Mouse (Mus musculus): ENCODE results near the gene Fgfr2. TPM values are rescaled to one million over a fixed set of nuclear protein-coding genes. Genes with fewer than 3 reads are reported as not detected.
"Not testable (repeated sequence)": the region's sequence is repeated elsewhere in the genome, so short reads cannot be mapped to it uniquely, and the experiment has no call there.

Gene Fgfr2
- polyA plus RNA-seq, 1 experiment from 2014 or later: 34.1 TPM

GRCm38 (mm10) chr7:130621068-130621467 is 2502.1 kb downstream of the Fgfr2 start:
- no peak overlapping the region for H3K9ac ChIP-seq
- H3K36me3 ChIP-seq: no peaks in the 10 kb centered on the region
- H3K27ac ChIP-seq (ENCODE audit: poor library complexity, severe bottlenecking): no peak overlapping the region
- no peaks in the 10 kb centered on the region for H3K9me3 ChIP-seq (replicated peaks)
- no peak for ATAC-seq (ENCODE audit: insufficient number of reproducible peaks, low FRiP score)
- H3K4me2 ChIP-seq: no peak overlapping the region
- WGBS: 92% methylated on average over 2 of the region's 2 CpGs
- H3K4me1 ChIP-seq (replicated peaks): peaks cover 18% of the 10 kb centered on the region
- H3K4me3 ChIP-seq: no peak overlapping the region
- peaks cover 9% of the 10 kb centered on the region for H3K27me3 ChIP-seq (replicated peaks)

DNA sequence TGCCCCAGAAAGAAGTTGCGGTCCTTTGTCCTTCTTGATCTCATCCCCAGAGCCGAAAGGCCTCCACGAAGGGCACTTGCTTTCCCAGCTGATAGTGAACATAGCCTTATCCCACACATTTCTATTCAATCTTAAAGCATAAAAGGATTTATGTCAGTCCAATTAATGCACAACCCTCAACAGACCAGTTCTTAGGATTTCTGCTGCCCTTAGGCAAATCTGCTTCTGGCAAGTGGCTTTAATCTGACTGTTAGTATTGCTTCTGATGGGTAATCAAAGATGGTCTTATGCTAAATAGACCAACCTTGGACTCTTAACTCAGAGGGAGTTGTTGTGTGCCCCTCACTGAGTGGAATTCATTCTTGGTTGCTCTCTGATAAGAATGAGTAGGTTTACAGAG is 2505.6 kb downstream of the Fgfr2 start:
- Histone ChIP-seq H3K27me3 (replicated peaks) (no peaks in the 10 kb centered on the region), H3K4me2 (no peak overlapping the region), H3K9ac (no peak overlapping the region), H3K9me3 (replicated peaks) (no peaks in the 10 kb centered on the region), H3K27ac (ENCODE audit: poor library complexity, severe bottlenecking) (no peak overlapping the region), H3K4me3 (no peak overlapping the region), H3K4me1 (replicated peaks) (peaks cover 22% of the 10 kb centered on the region), H3K36me3 (no peaks in the 10 kb centered on the region)
- no peak for ATAC-seq (ENCODE audit: insufficient number of reproducible peaks, low FRiP score)
- WGBS: 87% methylated on average over 3 of the region's 3 CpGs

GRCm38 (mm10) chr7:130613973-130614372 is 2509.2 kb downstream of the Fgfr2 start:
- Histone ChIP-seq H3K9ac (no peak overlapping the region), H3K4me2 (no peak overlapping the region), H3K27ac (ENCODE audit: poor library complexity, severe bottlenecking) (no peak overlapping the region), H3K4me1 (replicated peaks) (peaks cover 12% of the 10 kb centered on the region; the same call in 1 of the 2 replicates), H3K4me3 (no peak overlapping the region), H3K9me3 (replicated peaks) (no peaks in the 10 kb centered on the region), H3K27me3 (replicated peaks) (no peaks in the 10 kb centered on the region), H3K36me3 (no peaks in the 10 kb centered on the region)
- 48% methylated on average over 4 of the region's 4 CpGs for WGBS
- no peak for ATAC-seq (ENCODE audit: insufficient number of reproducible peaks, low FRiP score)

GRCm38 (mm10) chr7:130606958-130607357 is 2516.2 kb downstream of the Fgfr2 start:
- no peaks in the 10 kb centered on the region for H3K27me3 ChIP-seq (replicated peaks)
- H3K27ac ChIP-seq (ENCODE audit: poor library complexity, severe bottlenecking): no peak overlapping the region
- no peak overlapping the region for H3K9ac ChIP-seq
- ATAC-seq (ENCODE audit: insufficient number of reproducible peaks, low FRiP score): no peak
- H3K9me3 ChIP-seq (replicated peaks): no peaks in the 10 kb centered on the region
- H3K36me3 ChIP-seq: no peaks in the 10 kb centered on the region
- H3K4me3 ChIP-seq: no peak overlapping the region
- no peaks in the 10 kb centered on the region for H3K4me1 ChIP-seq (replicated peaks)
- H3K4me2 ChIP-seq: no peak overlapping the region
- 84% methylated on average over 4 of the region's 4 CpGs for WGBS

DNA sequence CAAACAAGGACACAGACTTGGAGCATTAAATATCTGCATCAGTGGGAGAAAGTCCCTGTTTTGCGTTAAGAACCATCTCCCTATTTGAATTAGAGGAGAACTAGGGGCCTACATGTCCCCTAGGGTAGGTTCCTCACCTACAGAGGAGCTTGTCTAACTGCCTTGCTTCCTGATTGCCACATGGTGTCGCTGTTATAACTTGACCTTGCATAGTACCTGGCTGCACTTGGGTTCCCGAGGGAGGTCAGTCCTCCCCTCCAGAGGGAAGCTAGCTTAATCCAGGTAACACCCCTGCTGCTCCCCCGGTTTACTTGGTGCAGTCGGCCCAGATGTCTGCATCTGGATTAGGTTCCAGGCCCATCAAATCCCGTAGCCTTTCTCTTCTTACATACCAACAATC is 2518.0 kb downstream of the Fgfr2 start:
- no peak for ATAC-seq (ENCODE audit: insufficient number of reproducible peaks, low FRiP score)
- WGBS: 19% methylated on average over 6 of the region's 6 CpGs

DNA sequence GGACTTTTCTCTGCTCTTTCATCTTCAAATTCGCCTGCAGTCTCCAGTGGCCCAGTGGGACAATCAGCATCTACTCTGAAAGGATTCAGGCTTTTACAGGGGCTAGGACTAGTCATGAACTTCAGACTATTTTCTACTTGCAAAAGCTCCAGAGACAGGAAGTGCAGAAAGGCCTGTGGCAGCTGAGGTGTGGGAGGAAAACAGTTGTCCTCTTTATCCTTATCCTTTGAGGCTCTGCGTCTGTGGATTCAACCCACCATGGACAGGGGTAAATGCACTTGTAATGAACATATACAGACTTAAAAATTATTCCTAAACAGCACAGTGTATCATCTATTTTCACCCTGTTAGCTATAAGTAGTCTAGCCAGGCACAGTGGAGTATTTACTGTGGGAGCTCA is 2518.8 kb downstream of the Fgfr2 start:
- ATAC-seq (ENCODE audit: insufficient number of reproducible peaks, low FRiP score): no peak

More for the DNA sequence above, 2518.0 kb downstream of the Fgfr2 start:
- Histone ChIP-seq H3K36me3 (no peaks in the 10 kb centered on the region), H3K4me3 (no peak overlapping the region), H3K4me2 (no peak overlapping the region), H3K9ac (no peak overlapping the region), H3K27ac (ENCODE audit: poor library complexity, severe bottlenecking) (no peak overlapping the region), H3K9me3 (replicated peaks) (no peaks in the 10 kb centered on the region), H3K4me1 (replicated peaks) (no peaks in the 10 kb centered on the region), H3K27me3 (replicated peaks) (no peaks in the 10 kb centered on the region)

DNA sequence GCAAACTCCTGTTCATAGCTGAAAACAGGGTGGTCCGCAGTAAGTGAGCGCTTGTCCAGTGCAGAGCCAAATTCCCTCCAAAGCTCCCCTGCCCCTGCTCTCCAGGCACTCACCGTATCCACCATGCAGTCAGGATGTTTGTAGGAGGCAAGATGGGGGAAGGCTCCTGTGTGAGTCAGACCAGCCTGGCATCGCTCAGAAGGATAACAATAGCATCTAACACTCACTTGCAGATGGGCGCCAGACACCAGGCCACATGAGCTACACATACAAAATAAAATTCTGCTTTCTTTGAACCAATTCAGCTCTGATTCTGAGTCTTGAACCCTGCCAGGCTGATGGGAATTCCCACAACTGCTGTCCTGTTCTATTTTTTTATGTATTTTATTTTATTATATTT is 2519.6 kb downstream of the Fgfr2 start:
- Histone ChIP-seq H3K9ac (no peak overlapping the region), H3K4me1 (replicated peaks) (no peaks in the 10 kb centered on the region), H3K4me3 (no peak overlapping the region), H3K36me3 (no peaks in the 10 kb centered on the region), H3K27me3 (replicated peaks) (no peaks in the 10 kb centered on the region), H3K9me3 (replicated peaks) (no peaks in the 10 kb centered on the region), H3K27ac (ENCODE audit: poor library complexity, severe bottlenecking) (no peak overlapping the region), H3K4me2 (no peak overlapping the region)
- ATAC-seq (ENCODE audit: insufficient number of reproducible peaks, low FRiP score): no peak
- 71% methylated on average over 5 of the region's 5 CpGs for WGBS

More for the DNA sequence above, 2518.8 kb downstream of the Fgfr2 start:
- Histone ChIP-seq H3K4me3 (no peak overlapping the region), H3K36me3 (no peaks in the 10 kb centered on the region), H3K9ac (no peak overlapping the region), H3K27ac (ENCODE audit: poor library complexity, severe bottlenecking) (no peak overlapping the region), H3K9me3 (replicated peaks) (no peaks in the 10 kb centered on the region), H3K4me2 (no peak overlapping the region), H3K27me3 (replicated peaks) (no peaks in the 10 kb centered on the region), H3K4me1 (replicated peaks) (no peaks in the 10 kb centered on the region)
- 47% methylated on average over 2 of the region's 2 CpGs for WGBS

- Histone ChIP-seq H3K36me3 (no peaks in the 10 kb centered on the region), H3K27me3 (replicated peaks) (no peaks in the 10 kb centered on the region), H3K4me1 (replicated peaks) (no peaks in the 10 kb centered on the region), H3K27ac (ENCODE audit: poor library complexity, severe bottlenecking) (no peak overlapping the region), H3K4me2 (no peak overlapping the region), H3K9ac (no peak overlapping the region), H3K9me3 (replicated peaks) (no peaks in the 10 kb centered on the region), H3K4me3 (no peak overlapping the region)
- 77% methylated on average over 1 of the region's 1 CpGs for WGBS
- no peak for ATAC-seq (ENCODE audit: insufficient number of reproducible peaks, low FRiP score)
These were observed 2520.3 kb downstream of the Fgfr2 start for GRCm38 (mm10) chr7:130602804-130603203.

- 78% methylated on average over 2 of the region's 2 CpGs for WGBS
- Histone ChIP-seq H3K27me3 (replicated peaks) (no peaks in the 10 kb centered on the region), H3K4me1 (replicated peaks) (peaks cover 5% of the 10 kb centered on the region; the same call in 1 of the 2 replicates), H3K4me2 (no peak overlapping the region), H3K9me3 (replicated peaks) (no peaks in the 10 kb centered on the region), H3K9ac (no peak overlapping the region), H3K27ac (ENCODE audit: poor library complexity, severe bottlenecking) (no peak overlapping the region), H3K4me3 (no peak overlapping the region), H3K36me3 (no peaks in the 10 kb centered on the region)
- no peak for ATAC-seq (ENCODE audit: insufficient number of reproducible peaks, low FRiP score)
These were observed 2522.6 kb downstream of the Fgfr2 start for GRCm38 (mm10) chr7:130600546-130600945.

DNA sequence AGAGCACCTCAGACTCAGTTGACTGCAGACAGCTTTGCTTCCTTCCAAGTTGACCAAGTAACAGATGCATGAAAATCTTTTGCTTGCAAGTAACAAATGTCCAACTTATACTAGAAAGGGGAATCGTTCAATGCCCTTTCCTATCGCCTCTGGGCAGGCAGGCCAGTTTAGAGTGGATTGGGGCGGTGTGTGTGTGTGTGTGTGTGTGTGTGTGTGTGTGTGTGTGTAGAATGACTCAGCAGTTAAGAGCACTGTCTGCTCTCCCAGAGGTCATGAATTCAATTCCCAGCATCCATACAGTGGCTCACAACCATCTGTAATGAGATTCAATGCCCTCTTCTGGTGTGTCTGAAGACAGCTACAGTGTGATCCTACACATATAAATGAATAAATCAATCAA is 2523.1 kb downstream of the Fgfr2 start:
- H3K27ac ChIP-seq (ENCODE audit: poor library complexity, severe bottlenecking): no peak overlapping the region
- H3K27me3 ChIP-seq (replicated peaks): no peaks in the 10 kb centered on the region
- peaks cover 5% of the 10 kb centered on the region; the same call in 1 of the 2 replicates for H3K4me1 ChIP-seq (replicated peaks)
- H3K9ac ChIP-seq: no peak overlapping the region
- H3K4me3 ChIP-seq: no peak overlapping the region
- 82% methylated on average over 3 of the region's 3 CpGs for WGBS
- H3K4me2 ChIP-seq: no peak overlapping the region
- H3K36me3 ChIP-seq: no peaks in the 10 kb centered on the region
- no peaks in the 10 kb centered on the region for H3K9me3 ChIP-seq (replicated peaks)
- no peak for ATAC-seq (ENCODE audit: insufficient number of reproducible peaks, low FRiP score)

GRCm38 (mm10) chr7:130597546-130597945 is 2525.6 kb downstream of the Fgfr2 start:
- H3K36me3 ChIP-seq: no peaks in the 10 kb centered on the region
- no peaks in the 10 kb centered on the region for H3K27me3 ChIP-seq (replicated peaks)
- 55% methylated on average over 6 of the region's 6 CpGs for WGBS
- H3K4me3 ChIP-seq: no peak overlapping the region
- no peaks in the 10 kb centered on the region for H3K9me3 ChIP-seq (replicated peaks)
- H3K4me2 ChIP-seq: no peak overlapping the region
- H3K9ac ChIP-seq: no peak overlapping the region
- peaks cover 5% of the 10 kb centered on the region; the same call in 1 of the 2 replicates for H3K4me1 ChIP-seq (replicated peaks)
- no peak for ATAC-seq (ENCODE audit: insufficient number of reproducible peaks, low FRiP score)
- no peak overlapping the region for H3K27ac ChIP-seq (ENCODE audit: poor library complexity, severe bottlenecking)

GRCm38 (mm10) chr7:130596079-130596855 is 2526.9 kb downstream of the Fgfr2 start:
- not testable (repeated sequence) for ATAC-seq (ENCODE audit: insufficient number of reproducible peaks, low FRiP score); H3K4me1 ChIP-seq (replicated peaks); H3K36me3 ChIP-seq; H3K4me3 ChIP-seq; H3K9me3 ChIP-seq (replicated peaks); H3K4me2 ChIP-seq; H3K27me3 ChIP-seq (replicated peaks); H3K9ac ChIP-seq; H3K27ac ChIP-seq (ENCODE audit: poor library complexity, severe bottlenecking)
- 47% methylated on average over 9 of the region's 19 CpGs for WGBS
